Mouse (Mus musculus): Measurements from ENCODE around the gene Magi1. TPM values are rescaled to one million over a fixed set of nuclear protein-coding genes. Genes with fewer than 3 reads are reported as not detected.

The Magi1 gene
- total and polyA plus RNA-seq, 3 experiments = not detected

DNA sequence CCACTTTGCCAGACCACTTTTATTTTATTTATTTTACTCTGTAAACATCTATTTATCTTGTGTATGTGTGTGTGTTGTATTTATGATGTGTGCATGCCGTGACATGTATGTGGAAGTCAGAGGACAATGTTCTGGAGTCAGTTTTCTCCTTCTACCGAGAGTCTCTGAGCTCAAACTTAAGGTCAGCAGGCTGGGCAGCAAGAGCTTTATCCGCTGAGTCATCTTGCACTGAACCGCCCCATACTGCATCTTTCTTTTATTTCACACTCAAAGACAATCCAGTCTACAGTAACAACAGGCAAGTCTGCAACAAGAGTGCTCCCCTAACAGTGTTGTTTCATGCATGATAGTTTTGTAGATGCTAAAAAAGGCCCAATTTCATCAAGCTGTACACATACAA lies 207.7 kb downstream of the Magi1 start:
- no peak for DNase-seq (ENCODE audit: low read depth, low spot score)
- Histone ChIP-seq H3K27ac (ENCODE audit: control insufficient read depth, low read depth, low read length) (no peak overlapping the region), H3K4me3 (ENCODE audit: control insufficient read depth in 1 of 2, insufficient read depth in 1 of 2, low read depth in 2 of 2, low read length in 2 of 2) (no peak overlapping the region), H3K4me1 (ENCODE audit: control insufficient read depth in 1 of 2, insufficient read depth in 2 of 2, low read length in 2 of 2) (no peaks in the 10 kb centered on the region), H3K9ac (ENCODE audit: control insufficient read depth, low read depth, low read length, poor library complexity, severe bottlenecking) (no peak overlapping the region), H3K36me3 (ENCODE audit: control insufficient read depth in 1 of 2, insufficient read depth in 2 of 2, low read length in 2 of 2) (no peaks in the 10 kb centered on the region), H3K9me3 (replicated peaks; ENCODE audit: insufficient read depth, low read length) (no peaks in the 10 kb centered on the region), H3K27me3 (ENCODE audit: control insufficient read depth in 1 of 2, insufficient read depth in 2 of 2, low read length in 2 of 2) (no peaks in the 10 kb centered on the region), H3K79me2 (ENCODE audit: control insufficient read depth, insufficient read depth, low read length, poor library complexity) (no peaks in the 10 kb centered on the region)
- TF ChIP-seq MAFK (IDR thresholded peaks at IDR 0.05; ENCODE audit: borderline replicate concordance, low read depth, low read length) (no peak), NELFE (IDR thresholded peaks at IDR 0.05; ENCODE audit: low read depth, low read length) (no peak), SMC3 (IDR thresholded peaks at IDR 0.05; ENCODE audit: low read depth, low read length) (no peak), CTCF (IDR thresholded peaks at IDR 0.05 in 2 of 3, conservative IDR thresholded peaks at IDR 0.05 in 1 of 3; ENCODE audit: control insufficient read depth in 1 of 3, insufficient read depth in 1 of 3, low read depth in 2 of 3, low read length in 3 of 3, poor library complexity in 1 of 3, severe bottlenecking in 1 of 3) (no peak), USF2 (IDR thresholded peaks at IDR 0.05; ENCODE audit: borderline replicate concordance in 1 of 2, insufficient read depth in 1 of 2, low read depth in 1 of 2, low read length in 2 of 2) (no peak), ZMIZ1 (IDR thresholded peaks at IDR 0.05; ENCODE audit: low read depth, low read length) (no peak), POLR2AphosphoS2 (IDR thresholded peaks at IDR 0.05; ENCODE audit: low read length) (no peak), MAZ (IDR thresholded peaks at IDR 0.05; ENCODE audit: low read depth, low read length) (no peak), GABPA (IDR thresholded peaks at IDR 0.05; ENCODE audit: low read depth, low read length) (no peak), ZNF384 (IDR thresholded peaks at IDR 0.05; ENCODE audit: low read depth, low read length) (no peak), E2F4 (IDR thresholded peaks at IDR 0.05; ENCODE audit: borderline replicate concordance, low read depth, low read length) (no peak), MEF2A (IDR thresholded peaks at IDR 0.05; ENCODE audit: extremely low read depth, insufficient replicate concordance, low read depth, low read length, poor library complexity, severe bottlenecking) (no peak), RAD21 (IDR thresholded peaks at IDR 0.05; ENCODE audit: low read depth, low read length) (no peak), GATA1 (IDR thresholded peaks at IDR 0.05; ENCODE audit: low read depth, low read length) (no peak), TBP (IDR thresholded peaks at IDR 0.05; ENCODE audit: low read depth, low read length) (no peak), CHD2 (IDR thresholded peaks at IDR 0.05; ENCODE audit: low read length) (no peak), POLR2AphosphoS5 (IDR thresholded peaks at IDR 0.05; ENCODE audit: borderline replicate concordance, low read depth, low read length) (no peak), MXI1 (IDR thresholded peaks at IDR 0.05; ENCODE audit: low read depth, low read length) (no peak), TAL1 (IDR thresholded peaks at IDR 0.05; ENCODE audit: low read length) (no peak), USF1 (IDR thresholded peaks at IDR 0.05; ENCODE audit: low read depth, low read length) (no peak)

GRCm38 (mm10) chr6:94075228-94075627 lies 208.5 kb downstream of the Magi1 start:
- Histone ChIP-seq H3K9ac (ENCODE audit: control insufficient read depth, low read depth, low read length, poor library complexity, severe bottlenecking) (no peak overlapping the region), H3K9me3 (replicated peaks; ENCODE audit: insufficient read depth, low read length) (no peaks in the 10 kb centered on the region), H3K4me3 (ENCODE audit: control insufficient read depth in 1 of 2, insufficient read depth in 1 of 2, low read depth in 2 of 2, low read length in 2 of 2) (no peak overlapping the region), H3K79me2 (ENCODE audit: control insufficient read depth, insufficient read depth, low read length, poor library complexity) (no peaks in the 10 kb centered on the region), H3K4me1 (ENCODE audit: control insufficient read depth in 1 of 2, insufficient read depth in 2 of 2, low read length in 2 of 2) (no peaks in the 10 kb centered on the region), H3K27me3 (ENCODE audit: control insufficient read depth in 1 of 2, insufficient read depth in 2 of 2, low read length in 2 of 2) (no peaks in the 10 kb centered on the region), H3K36me3 (ENCODE audit: control insufficient read depth in 1 of 2, insufficient read depth in 2 of 2, low read length in 2 of 2) (no peaks in the 10 kb centered on the region), H3K27ac (ENCODE audit: control insufficient read depth, low read depth, low read length) (no peak overlapping the region)
- TF ChIP-seq NRF1 (IDR thresholded peaks at IDR 0.05; ENCODE audit: insufficient read depth, low read depth, low read length, poor library complexity, severe bottlenecking) (no peak), ZMIZ1 (IDR thresholded peaks at IDR 0.05; ENCODE audit: low read depth, low read length) (no peak), EP300 (IDR thresholded peaks at IDR 0.05; ENCODE audit: low read depth in 1 of 2, low read length in 2 of 2) (no peak), CHD1 (IDR thresholded peaks at IDR 0.05; ENCODE audit: low read depth, low read length) (no peak), NELFE (IDR thresholded peaks at IDR 0.05; ENCODE audit: low read depth, low read length) (no peak), RAD21 (IDR thresholded peaks at IDR 0.05; ENCODE audit: low read depth, low read length) (no peak), USF2 (IDR thresholded peaks at IDR 0.05; ENCODE audit: borderline replicate concordance in 1 of 2, insufficient read depth in 1 of 2, low read depth in 1 of 2, low read length in 2 of 2) (no peak), UBTF (IDR thresholded peaks at IDR 0.05; ENCODE audit: borderline replicate concordance, insufficient read depth, low read depth, low read length) (no peak), SMC3 (IDR thresholded peaks at IDR 0.05; ENCODE audit: low read depth, low read length) (no peak), BHLHE40 (IDR thresholded peaks at IDR 0.05; ENCODE audit: borderline replicate concordance, low read depth, low read length) (no peak), E2F4 (IDR thresholded peaks at IDR 0.05; ENCODE audit: borderline replicate concordance, low read depth, low read length) (no peak), MEF2A (IDR thresholded peaks at IDR 0.05; ENCODE audit: extremely low read depth, insufficient replicate concordance, low read depth, low read length, poor library complexity, severe bottlenecking) (no peak), MAZ (IDR thresholded peaks at IDR 0.05; ENCODE audit: low read depth, low read length) (no peak), USF1 (IDR thresholded peaks at IDR 0.05; ENCODE audit: low read depth, low read length) (no peak), JUND (IDR thresholded peaks at IDR 0.05; ENCODE audit: low read depth, low read length) (no peak), ZKSCAN1 (IDR thresholded peaks at IDR 0.05; ENCODE audit: low read depth, low read length) (no peak)
- DNase-seq (ENCODE audit: low read depth, low spot score) = no peak

Data from MEL (cell line).